Mouse (Mus musculus) adrenal gland (tissue): Measurements from ENCODE around the gene Keap1.
"Not testable (repeated sequence)": the region's sequence is repeated elsewhere in the genome, so short reads cannot be mapped to it uniquely, and the experiment has no call there.

Experiments
- intact Hi-C: fragments of 180-260 bp; cut with DNase I; formaldehyde crosslinking; loops from one replicate; pipeline ENCODE4 v1.15.1; 2025

Gene Keap1

GRCm38 (mm10) chr9:21197981-21198380 lies 41.2 kb downstream of the Keap1 start:
- intact Hi-C loops: no loop called here

DNA sequence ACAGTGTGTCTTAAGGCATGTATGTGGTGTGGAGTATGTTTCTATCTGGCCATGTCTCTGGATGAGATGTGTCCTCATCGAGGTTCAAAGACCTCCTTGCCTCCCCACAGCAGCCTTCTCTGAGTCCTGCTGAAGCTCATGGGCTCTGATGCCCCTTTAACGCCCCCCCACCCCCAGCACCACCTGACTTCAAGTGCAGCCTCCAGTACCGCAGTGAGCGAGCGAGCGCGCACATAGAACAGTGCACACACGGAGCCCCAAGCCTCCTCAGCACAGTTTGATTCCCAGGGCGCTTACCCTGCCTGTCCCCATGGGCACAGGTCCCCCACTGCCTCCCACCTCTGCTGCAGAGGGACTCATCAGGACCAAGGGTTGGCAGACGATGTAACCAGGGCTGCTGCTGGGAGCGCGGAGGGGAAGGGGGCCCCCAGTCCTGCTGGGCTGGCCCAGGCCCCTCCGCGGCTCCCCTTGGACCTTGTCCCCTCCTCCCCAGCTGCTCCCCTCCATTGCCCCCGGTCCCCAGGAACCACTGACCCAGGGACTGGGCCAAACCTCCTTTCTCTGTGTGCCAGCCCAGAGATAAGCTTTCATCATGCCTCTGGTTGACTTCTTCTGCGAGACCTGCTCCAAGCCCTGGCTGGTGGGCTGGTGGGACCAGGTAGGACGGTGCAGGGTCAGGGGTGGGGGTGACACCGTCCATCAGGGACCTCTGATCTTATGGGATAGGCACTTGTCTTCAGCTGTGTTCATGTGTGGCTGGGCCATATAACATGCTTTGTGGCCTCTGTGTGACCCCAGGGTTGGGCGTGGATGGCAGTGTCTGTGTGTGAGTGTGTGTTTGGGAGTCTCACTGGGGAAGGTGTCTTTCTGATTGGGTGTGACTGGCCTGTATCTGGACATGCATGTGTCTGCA lies 42.4 kb downstream of the Keap1 start:
- intact Hi-C loops: no loop called here

DNA sequence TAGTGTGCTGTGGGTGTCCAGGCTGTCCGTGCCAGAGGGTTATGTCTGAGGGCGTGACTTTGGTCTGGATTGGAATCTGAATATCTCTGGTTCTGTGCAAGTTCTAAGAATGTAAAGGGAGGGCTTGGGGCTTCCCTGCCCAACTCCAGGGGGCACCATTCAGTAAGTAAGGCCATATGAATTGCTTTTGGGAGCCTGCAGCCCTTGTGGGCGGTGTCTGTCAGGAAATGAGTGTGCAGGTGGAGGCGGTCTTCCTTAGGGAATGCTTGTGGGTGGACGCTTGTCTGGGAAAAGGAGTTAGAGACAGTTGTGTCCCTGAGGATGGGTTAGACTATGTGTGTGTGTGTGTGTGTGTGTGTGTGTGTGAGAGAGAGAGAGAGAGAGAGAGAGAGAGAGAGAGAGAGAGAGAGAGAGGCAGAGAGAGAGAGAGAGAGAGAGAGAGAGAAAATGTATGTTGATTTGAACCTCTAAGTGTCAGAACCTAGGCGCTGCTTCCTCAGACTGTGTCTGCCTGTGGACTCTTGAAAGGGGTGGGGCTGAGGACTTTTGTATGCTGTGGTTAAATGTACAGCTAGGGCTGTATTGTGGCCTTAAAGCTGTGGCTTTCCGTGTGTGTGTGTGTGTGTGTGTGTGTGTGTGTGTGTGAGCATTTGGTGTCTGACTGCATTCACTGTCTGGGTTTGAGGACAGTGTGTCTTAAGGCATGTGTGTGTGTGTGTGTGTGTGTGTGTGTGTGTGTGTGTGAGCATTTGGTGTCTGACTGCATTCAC lies 43.2 kb downstream of the Keap1 start:
- intact Hi-C loops: not testable (repeated sequence)

DNA sequence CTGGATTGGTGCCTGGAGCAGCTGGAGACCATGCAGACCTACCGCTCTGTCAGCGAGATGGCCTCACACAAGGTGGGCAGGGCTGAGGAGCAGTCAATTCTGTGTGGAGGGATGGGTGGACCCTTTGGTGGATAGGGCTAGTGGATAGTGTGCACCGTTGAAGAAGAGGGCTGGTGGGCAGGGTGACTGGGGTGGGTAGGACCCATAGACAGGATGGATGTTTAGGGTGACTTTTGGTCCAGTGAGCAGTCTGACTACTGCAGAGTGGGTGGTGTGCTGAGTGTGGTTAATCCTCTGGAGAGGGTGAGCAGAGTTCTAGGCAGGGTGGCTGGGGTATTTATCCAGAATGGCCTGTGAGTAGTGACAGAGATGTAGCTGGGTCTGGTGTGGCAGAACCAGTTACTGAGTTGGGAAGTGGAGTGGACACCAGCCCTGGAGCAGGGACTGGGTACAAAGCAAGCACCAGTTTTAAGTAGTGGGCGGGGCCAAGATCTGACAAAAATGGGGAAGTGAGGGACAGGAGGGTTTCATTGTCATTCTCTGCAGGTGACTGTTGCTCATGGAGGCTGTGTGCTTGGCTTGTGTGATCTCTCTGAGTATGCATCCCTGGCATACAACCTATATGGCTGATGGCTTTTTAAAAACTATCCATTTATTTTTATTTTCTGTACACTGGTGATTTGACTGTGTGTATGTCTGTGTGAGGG lies 44.2 kb downstream of the Keap1 start:
- intact Hi-C loops: no loop called here

GRCm38 (mm10) chr9:21193786-21194185 lies 45.4 kb downstream of the Keap1 start:
- intact Hi-C loops: no loop called here

- intact Hi-C loops: no loop called here
Measured at GRCm38 (mm10) chr9:21190670-21191069, 48.5 kb downstream of the Keap1 start.

DNA sequence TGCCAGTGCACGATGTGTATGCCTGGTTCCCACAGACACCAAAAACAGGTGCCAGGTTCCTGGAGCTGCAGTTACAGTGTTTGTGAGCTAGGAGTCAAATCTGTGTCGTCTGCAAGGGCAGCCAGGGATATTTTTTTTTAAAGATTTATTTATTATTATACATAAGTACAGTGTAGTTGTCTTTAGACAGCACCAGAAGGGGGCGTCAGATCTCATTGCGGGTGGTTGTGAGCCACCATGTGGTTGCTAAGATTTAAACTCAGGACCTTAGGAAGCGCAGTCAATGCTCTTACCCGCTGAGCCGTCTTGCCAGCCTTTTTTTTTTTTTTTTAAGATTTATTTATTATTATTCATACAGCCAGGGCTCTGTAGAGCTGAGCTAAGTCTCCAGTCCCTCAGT lies 49.3 kb downstream of the Keap1 start:
- intact Hi-C loops: no loop called here

GRCm38 (mm10) chr9:21185436-21185835 lies 53.7 kb downstream of the Keap1 start:
- intact Hi-C loops: no loop called here

DNA sequence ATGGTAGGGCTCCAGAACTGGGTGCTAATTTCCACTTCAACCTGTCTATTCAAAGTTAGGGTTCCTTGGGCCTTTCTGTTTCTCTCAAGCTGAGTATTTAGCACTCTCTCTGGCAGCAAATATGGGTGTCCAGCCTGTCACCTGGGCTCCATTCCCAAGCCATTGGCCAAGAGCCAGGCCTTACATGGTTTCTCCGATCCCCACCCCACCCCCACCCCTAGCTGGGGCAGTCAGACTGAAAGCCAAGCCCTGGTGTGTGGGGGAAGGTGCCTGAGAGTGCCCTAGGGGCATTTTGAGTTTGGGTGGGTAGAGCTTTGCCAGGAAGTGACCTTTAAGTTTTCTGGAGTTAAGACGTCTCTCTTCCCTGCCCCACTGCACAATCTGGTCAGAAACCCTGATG lies 54.4 kb downstream of the Keap1 start:
- intact Hi-C loops: no loop called here

GRCm38 (mm10) chr9:21183905-21184413 lies 55.2 kb downstream of the Keap1 start:
- intact Hi-C loops: no loop called here

- intact Hi-C loops: no loop called here
Measured at GRCm38 (mm10) chr9:21183421-21183820, 55.7 kb downstream of the Keap1 start.

GRCm38 (mm10) chr9:21181421-21182220 lies 57.5 kb downstream of the Keap1 start:
- intact Hi-C loops: no loop called here

- intact Hi-C loops: no loop called here
Measured at GRCm38 (mm10) chr9:21180841-21181240, 58.3 kb downstream of the Keap1 start.

- intact Hi-C loops: no loop called here
Measured at GRCm38 (mm10) chr9:21180402-21180801, 58.8 kb downstream of the Keap1 start.
